ENCODE assay signal across 21 mouse cellular contexts in genomic region chr13:34647221-34647620, GRCm38 (mm10). TPM values are rescaled to one million over a fixed set of nuclear protein-coding genes. Genes with fewer than 3 reads are reported as not detected.
DNase-seq lines count a peak whose midpoint lies in the region; ATAC-seq lines count a peak whose summit lies in the region.
"Had no signal": no experiment of that assay in that cellular context is flagged by ENCODE, and none has a peak within 500 bp of the region (broad histone marks: within the 10 kb centered on the region; RNA-seq: fewer than 3 reads in every experiment).

No protein-coding gene starts in this region.

- H3K4me2 ChIP-seq in embryonic facial prominence, embryonic 14.5 days (ENCODE audit: low read depth, low read length), result 0 out of 2 replicates have a peak overlapping the region, but pooled peaks have one; percentile 21
- H3K4me2 ChIP-seq: embryonic facial prominence, embryonic 12.5 days; forebrain, embryonic 13.5 days had no signal

- no peaks in the 10 kb centered on the region for H3K36me3 ChIP-seq in embryonic facial prominence, embryonic 14.5 days (ENCODE audit: control insufficient read depth, insufficient read depth, low read length)
- no peaks in the 10 kb centered on the region for H3K36me3 ChIP-seq in embryonic facial prominence, embryonic 10.5 days (replicated peaks)
- H3K36me3 ChIP-seq in limb, embryonic 10.5 days, result no peaks in the 10 kb centered on the region
- H3K36me3 ChIP-seq: embryonic facial prominence, embryonic 12.5 days; G1E had no signal

- H3K4me1 ChIP-seq in embryonic facial prominence, embryonic 14.5 days (ENCODE audit: control insufficient read depth, insufficient read depth, low read length), result peaks cover 40% of the 10 kb centered on the region
- peaks cover 35% of the 10 kb centered on the region for H3K4me1 ChIP-seq in embryonic facial prominence, embryonic 10.5 days
- H3K4me1 ChIP-seq in limb, embryonic 10.5 days, result peaks cover 29% of the 10 kb centered on the region

- H3K9ac ChIP-seq in embryonic facial prominence, embryonic 14.5 days (ENCODE audit: low read depth, low read length), result no peak overlapping the region
- H3K9ac ChIP-seq: embryonic facial prominence, embryonic 12.5 days; forebrain, embryonic 13.5 days; forebrain, postnatal 0 days had no signal

- ATAC-seq in embryonic facial prominence, embryonic 14.5 days (ENCODE audit: low read depth), result no peak
- ATAC-seq: CD4-positive, CD25-positive, alpha-beta regulatory T cell, adult 4 months; forebrain, embryonic 13.5 days; forebrain, postnatal 0 days; hindbrain, embryonic 16.5 days had no signal

- peaks cover 7% of the 10 kb centered on the region; the same call in 1 of the 2 replicates for H3K27me3 ChIP-seq in embryonic facial prominence, embryonic 14.5 days (replicated peaks; ENCODE audit: control insufficient read depth, insufficient read depth, low read length)
- peaks cover 33% of the 10 kb centered on the region for H3K27me3 ChIP-seq in embryonic facial prominence, embryonic 10.5 days (replicated peaks; ENCODE audit: low read depth, poor library complexity, severe bottlenecking)
- H3K27me3 ChIP-seq in limb, embryonic 10.5 days (ENCODE audit: low read depth, poor library complexity, severe bottlenecking), result peaks cover 43% of the 10 kb centered on the region

- 82% methylated on average over 8 of the region's 8 CpGs for WGBS in embryonic facial prominence, embryonic 14.5 days
- 83% methylated on average over 8 of the region's 8 CpGs for WGBS in embryonic facial prominence, embryonic 10.5 days
- 84% methylated on average over 8 of the region's 8 CpGs for WGBS in limb, embryonic 10.5 days

- H3K9me3 ChIP-seq in embryonic facial prominence, embryonic 14.5 days (ENCODE audit: control insufficient read depth, low read length), result no peaks in the 10 kb centered on the region
- H3K9me3 ChIP-seq in embryonic facial prominence, embryonic 10.5 days, result no peaks in the 10 kb centered on the region
- H3K9me3 ChIP-seq in limb, embryonic 10.5 days (replicated peaks), result no peaks in the 10 kb centered on the region
- H3K9me3 ChIP-seq: embryonic facial prominence, embryonic 12.5 days; forebrain, embryonic 13.5 days had no signal

- no peak overlapping the region for H3K4me3 ChIP-seq in embryonic facial prominence, embryonic 14.5 days (ENCODE audit: low read depth, low read length)
- no peak overlapping the region for H3K4me3 ChIP-seq in embryonic facial prominence, embryonic 10.5 days
- no peak overlapping the region for H3K4me3 ChIP-seq in limb, embryonic 10.5 days
- H3K4me3 ChIP-seq: embryonic facial prominence, embryonic 12.5 days; forebrain, embryonic 13.5 days had no signal

- DNase-seq in embryonic facial prominence, embryonic 14.5 days (ENCODE audit: low spot score), result no peak
- DNase-seq in embryonic facial prominence, embryonic 10.5 days (ENCODE audit: low spot score), result no peak
- DNase-seq in heart, adult 9 months (ENCODE audit: low spot score in 2 of 2), result peak; percentile 24 to 33
- DNase-seq in heart, adult 8-10 months (ENCODE audit: low spot score), result no peak
- DNase-seq in kidney, adult 18-20 months, result peak; percentile 8
- no peak for DNase-seq in kidney, postnatal 36 days
- DNase-seq in limb, embryonic 10.5 days (ENCODE audit: low spot score), result no peak
- DNase-seq: adrenal gland, adult 8-10 months; adrenal gland, postnatal 36 days; B cell, adult 2 months; cerebellum, adult 11 months; cerebellum, adult 8-10 months; cerebellum, postnatal 14 days; embryo, embryonic 11 days; forebrain, postnatal 0 days had no signal

- no peak overlapping the region for H3K27ac ChIP-seq in embryonic facial prominence, embryonic 14.5 days (replicated peaks; ENCODE audit: low read depth, low read length)
- H3K27ac ChIP-seq in embryonic facial prominence, embryonic 10.5 days (replicated peaks), result no peak overlapping the region
- H3K27ac ChIP-seq in limb, embryonic 10.5 days, result no peak overlapping the region
- H3K27ac ChIP-seq: embryonic facial prominence, embryonic 12.5 days; forebrain, embryonic 13.5 days had no signal

RNA-seq across cellular contexts. Expression of gene Pxdc1, which starts 6.1 kb away (rescaled TPM):
- polyA plus RNA-seq in embryonic facial prominence, embryonic 14.5 days (2014; fragmentation: Nextera tagmentation; extraction: Ambion mirVana), result 31.0 and 33.5 TPM in 2 replicates
- 4.1 TPM in 2 replicates for polyA plus RNA-seq in embryonic facial prominence, embryonic 10.5 days (2016; fragmentation: Nextera tagmentation; extraction: Ambion mirVana)
- total RNA-seq in heart, adult 8-10 months (2022), result 10 to 100 TPM in 2 of 4 experiments, 1 to 10 TPM in 2; 8.7 to 17.3 (median 10.7) TPM
- polyA plus RNA-seq in limb, embryonic 10.5 days (2016; fragmentation: Nextera tagmentation; extraction: Ambion mirVana), result 1.9 and 2.5 TPM in 2 replicates
- total RNA-seq: common myeloid progenitor, adult 5-6 weeks had no signal
- polyA plus RNA-seq: G1E had no signal

Comparison
In these comparisons a context has a peak if more than half of its experiments do, and no peak if none do; other contexts are left out.
1. DNase-seq: peak in heart, adult 9 months (2 of 2) and kidney, adult 18-20 months (single experiment); none in embryonic facial prominence, embryonic 14.5 days (single experiment), embryonic facial prominence, embryonic 10.5 days (single experiment), heart, adult 8-10 months (single experiment), kidney, postnatal 36 days (0 of 2) and limb, embryonic 10.5 days (single experiment).